Mouse (Mus musculus) bone marrow, adult 2 months (tissue): ENCODE measurements around the gene Nupr1l.

Experiments
- CTCF ChIP-seq: fragments of 200-500 bp; IDR thresholded peaks from 2 replicates; pipeline ENCODE4 v1.5.1; 2011; ENCODE audit warnings: low read length, control low read depth; ENCODE audit not compliant: control insufficient read depth, insufficient read depth
- POLR2A ChIP-seq: fragments of 200-500 bp; IDR thresholded peaks from 2 replicates; pipeline ENCODE4 v1.6.1; 2011; ENCODE audit warnings: low read depth, mild to moderate bottlenecking, control low read depth, low read length, borderline replicate concordance; ENCODE audit not compliant: control insufficient read depth

GRCm38 (mm10) chr5:129878946-129879345 is 29.4 kb upstream of the Nupr1l start:
- TF ChIP-seq CTCF, result 0 out of 2 replicates have a peak, but pooled peaks have one; percentile 12
- TF ChIP-seq POLR2A, result no peak
